Mouse (Mus musculus): Measurements from ENCODE around the gene Gnai2. TPM values are rescaled to one million over a fixed set of nuclear protein-coding genes. Genes with fewer than 3 reads are reported as not detected.

The Gnai2 gene
- total RNA-seq, 2 experiments from 2014 or later, result 410 to 452 TPM

- peak; percentile 61 for ATAC-seq (replicated peaks; ENCODE audit: poor library complexity, severe bottlenecking)
These were observed 2.0 kb downstream of the Gnai2 start for GRCm38 (mm10) chr9:107633091-107633660.

DNA sequence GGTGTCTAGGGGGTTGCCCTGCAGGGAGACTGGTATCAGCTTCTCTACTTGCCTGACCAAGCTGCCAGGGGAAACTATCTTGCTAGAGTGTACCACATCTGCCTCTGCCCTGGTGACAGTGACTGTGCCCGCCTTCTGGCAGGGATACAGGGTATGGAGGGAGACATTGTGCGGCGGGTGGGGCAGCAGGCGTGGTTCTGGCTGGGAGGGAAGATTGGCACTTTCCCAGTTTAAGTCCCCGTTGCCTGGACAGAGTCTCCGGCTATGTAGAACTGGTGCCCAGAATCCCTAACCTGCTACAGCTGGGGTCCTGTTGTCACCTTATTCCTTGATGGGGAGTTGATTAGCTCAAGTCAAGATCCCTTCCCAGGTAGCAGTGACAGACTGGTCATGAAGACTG lies 2.7 kb downstream of the Gnai2 start:
- no peak for ATAC-seq (replicated peaks; ENCODE audit: poor library complexity, severe bottlenecking)

- ATAC-seq (replicated peaks; ENCODE audit: poor library complexity, severe bottlenecking), result no peak
These were observed 3.3 kb downstream of the Gnai2 start for GRCm38 (mm10) chr9:107631861-107632260.

DNA sequence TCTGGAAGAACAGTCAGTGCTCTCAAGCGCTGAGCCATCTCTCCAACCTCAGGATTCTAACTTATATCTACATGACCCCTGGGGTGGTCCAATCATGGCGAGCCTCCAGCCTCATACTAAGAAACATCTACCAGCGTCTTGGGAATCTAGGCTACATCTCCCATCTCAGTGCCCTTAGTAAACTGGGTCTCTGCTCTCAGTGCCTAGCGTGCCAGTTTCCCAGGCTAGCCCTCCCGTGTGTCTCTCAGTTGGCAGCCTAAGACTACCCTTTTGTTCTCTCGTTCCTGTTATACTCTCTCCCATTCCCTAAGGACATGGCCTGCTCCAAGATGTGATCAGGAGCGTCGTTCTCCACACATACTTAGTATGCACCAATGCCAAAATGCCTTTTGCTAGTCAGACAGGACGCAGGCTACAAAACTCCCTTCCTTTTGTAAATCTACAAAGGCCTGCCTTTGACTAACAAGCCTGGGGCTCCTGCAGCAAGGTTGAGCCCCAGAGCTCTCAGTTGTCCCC lies 3.8 kb downstream of the Gnai2 start:
- no peak for ATAC-seq (replicated peaks; ENCODE audit: poor library complexity, severe bottlenecking)

DNA sequence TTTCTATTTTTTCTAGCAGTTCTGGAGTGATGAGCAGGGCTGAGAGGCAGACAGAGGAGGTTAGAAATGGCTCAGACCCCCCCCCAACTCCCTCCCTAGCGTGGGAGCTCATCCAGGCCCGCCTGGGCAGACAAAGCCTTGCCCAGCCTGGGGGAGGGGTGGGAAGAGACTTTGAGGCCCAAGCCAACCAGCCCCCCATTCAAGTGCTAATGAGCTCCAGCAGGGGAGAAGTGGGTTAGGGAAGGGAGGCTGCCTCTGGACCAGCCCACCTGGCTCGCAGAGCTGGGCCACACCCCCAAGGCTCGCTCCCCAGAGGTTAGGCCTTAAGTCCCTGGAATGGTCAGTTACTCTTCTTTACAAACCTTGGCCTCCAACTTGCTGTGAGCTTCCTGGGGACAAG lies 4.6 kb downstream of the Gnai2 start:
- no peak for ATAC-seq (replicated peaks; ENCODE audit: poor library complexity, severe bottlenecking)

DNA sequence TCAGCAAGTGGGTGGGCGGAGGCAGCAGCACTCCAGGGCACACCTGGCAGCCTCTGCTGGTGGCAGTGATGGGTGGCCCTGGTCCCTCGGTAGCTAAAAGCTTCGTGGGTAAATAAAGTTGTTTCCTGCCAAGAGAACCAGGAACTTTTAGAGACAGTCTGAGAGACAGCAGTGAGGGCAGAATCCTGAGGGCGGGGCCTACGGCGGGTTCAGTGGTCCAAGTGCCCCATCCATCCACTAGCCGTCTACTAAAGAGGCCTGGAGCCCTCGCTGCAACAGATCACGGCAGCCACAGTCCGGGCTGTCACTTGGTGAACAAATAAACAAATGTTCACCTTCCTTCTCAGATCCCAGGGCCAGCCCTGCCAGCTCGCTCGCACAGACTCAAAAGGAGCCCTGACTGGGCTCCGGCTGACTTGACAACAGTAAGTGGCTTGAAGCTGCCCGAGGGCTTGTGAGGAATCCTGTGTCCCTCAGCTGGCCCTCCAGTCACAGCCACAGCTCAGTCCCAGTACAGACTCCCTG lies 5.2 kb downstream of the Gnai2 start:
- no peak for ATAC-seq (replicated peaks; ENCODE audit: poor library complexity, severe bottlenecking)

DNA sequence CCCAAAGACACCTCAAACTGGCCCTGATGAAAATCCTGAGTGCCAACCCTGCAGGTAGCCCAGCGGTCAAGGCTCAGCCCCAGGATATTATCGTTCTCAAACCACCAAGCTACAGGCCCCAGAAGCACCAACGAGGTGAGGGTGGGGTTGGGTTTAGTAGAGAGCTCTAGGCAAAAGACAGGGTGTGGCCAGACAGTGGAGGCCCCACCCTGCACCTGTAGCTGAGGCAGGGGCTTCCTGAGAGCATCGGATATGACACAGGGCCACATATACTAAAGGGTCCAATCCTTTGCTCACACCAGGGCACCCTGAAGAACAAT lies 5.8 kb downstream of the Gnai2 start:
- ATAC-seq (replicated peaks; ENCODE audit: poor library complexity, severe bottlenecking), result no peak

DNA sequence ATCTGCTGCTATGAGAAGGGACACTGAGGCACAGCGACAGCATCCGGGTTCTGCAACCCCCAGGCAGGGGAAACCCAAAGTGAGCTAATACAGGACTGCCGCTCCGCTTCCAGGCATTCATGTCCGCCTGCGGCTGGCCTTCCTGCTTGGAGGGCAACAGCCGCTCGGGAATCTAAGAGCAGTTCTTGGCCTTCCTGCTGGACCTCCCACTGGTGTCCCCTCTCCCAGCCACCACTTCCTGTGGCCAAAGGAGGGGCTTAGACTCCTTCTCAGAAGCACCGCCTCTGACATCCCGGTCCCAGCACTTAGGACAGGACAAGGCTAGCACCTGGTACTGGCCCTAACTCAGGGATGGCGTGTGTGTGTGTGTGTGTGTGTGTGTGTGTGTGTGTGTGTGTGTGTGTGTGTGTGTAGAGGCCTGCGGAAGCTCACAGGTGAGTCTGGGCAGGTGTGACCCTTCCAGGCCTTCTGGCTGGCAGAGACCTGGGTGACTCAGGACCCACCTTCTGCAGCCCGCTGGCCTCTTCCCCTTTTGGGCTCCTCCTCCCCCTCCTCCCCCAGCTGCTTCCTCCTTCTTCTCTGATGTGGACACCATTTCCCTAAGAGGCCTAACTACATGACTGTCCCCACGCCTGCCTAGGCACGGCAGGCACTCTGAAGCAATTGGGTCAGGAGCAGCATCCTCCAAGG lies 6.3 kb downstream of the Gnai2 start:
- peak; percentile 64 for ATAC-seq (replicated peaks; ENCODE audit: poor library complexity, severe bottlenecking)

DNA sequence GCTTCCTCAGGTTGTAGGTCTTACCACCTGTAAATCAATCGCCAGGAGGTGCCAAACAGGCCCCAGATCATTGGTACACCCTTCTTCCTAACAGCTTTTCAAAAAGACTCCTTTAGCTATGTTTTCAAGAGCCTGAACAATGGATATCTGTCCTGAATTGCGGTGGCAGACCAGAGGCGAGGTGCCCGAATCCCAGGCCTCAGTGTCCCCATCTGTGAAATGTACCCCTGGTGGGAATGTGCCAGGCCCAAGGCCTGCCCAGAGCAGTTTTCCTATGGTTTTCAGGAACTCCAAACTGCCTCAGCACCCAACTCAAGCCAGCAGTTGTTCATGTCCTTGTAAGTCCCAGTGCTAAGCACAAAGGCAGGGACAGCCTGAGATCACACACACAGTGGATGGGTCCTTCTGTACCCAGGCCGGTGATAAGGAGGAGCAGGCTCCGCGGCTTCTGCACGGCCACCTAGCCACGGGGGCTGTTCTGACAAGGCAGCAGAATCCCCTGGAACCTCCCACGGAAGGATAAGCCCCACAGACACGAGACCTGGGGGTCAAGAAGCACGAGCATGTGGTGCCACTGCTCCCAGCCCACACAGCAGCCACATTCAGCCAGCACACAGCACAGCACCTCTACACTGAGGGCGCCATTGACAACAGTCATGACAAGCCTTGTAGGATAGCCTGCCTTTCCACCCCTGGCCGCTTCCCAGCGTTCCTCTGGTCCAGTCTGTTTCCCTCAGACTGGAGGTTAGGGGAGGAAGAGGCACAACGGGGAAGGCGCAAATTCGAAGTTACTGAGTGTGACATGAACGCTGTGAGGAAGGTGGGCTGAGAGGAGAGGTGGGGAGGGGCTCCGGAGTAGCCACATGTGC lies 7.5 kb downstream of the Gnai2 start:
- ATAC-seq (replicated peaks; ENCODE audit: poor library complexity, severe bottlenecking), result no peak

- ATAC-seq (replicated peaks; ENCODE audit: poor library complexity, severe bottlenecking), result peak; percentile 30
These were observed 8.3 kb downstream of the Gnai2 start for GRCm38 (mm10) chr9:107626844-107627277.

DNA sequence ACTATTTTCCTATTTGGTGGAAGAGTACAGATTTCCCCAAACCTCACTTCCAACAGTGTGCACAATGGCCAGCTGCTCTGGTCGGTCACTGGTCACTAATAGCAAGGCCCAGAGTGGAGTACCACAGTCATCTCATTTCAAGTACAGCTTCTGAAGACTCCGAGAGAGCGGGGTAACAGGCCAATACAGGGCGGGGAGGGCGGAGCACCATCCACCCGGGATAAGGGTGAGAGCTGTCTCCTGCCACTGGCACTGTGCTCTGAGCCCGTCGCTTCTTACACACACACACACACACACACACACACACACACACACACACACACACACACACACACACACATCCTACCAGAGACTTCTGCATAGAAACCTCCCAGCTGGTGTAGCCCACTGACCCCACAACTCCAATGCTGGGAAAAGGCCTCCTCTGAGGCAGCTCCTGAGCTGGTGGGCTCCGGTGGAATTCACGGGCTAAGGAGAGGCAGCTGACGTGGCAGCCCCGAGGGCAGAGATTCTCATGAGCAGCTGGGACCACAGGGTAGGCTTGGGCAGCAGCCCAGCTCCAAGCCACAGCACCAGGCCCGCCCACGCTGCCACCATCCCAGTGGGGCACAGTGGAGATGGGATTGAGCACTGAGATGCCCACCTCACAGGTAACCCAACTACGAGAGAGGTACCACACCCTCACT lies 8.9 kb downstream of the Gnai2 start:
- ATAC-seq (replicated peaks; ENCODE audit: poor library complexity, severe bottlenecking), result no peak

DNA sequence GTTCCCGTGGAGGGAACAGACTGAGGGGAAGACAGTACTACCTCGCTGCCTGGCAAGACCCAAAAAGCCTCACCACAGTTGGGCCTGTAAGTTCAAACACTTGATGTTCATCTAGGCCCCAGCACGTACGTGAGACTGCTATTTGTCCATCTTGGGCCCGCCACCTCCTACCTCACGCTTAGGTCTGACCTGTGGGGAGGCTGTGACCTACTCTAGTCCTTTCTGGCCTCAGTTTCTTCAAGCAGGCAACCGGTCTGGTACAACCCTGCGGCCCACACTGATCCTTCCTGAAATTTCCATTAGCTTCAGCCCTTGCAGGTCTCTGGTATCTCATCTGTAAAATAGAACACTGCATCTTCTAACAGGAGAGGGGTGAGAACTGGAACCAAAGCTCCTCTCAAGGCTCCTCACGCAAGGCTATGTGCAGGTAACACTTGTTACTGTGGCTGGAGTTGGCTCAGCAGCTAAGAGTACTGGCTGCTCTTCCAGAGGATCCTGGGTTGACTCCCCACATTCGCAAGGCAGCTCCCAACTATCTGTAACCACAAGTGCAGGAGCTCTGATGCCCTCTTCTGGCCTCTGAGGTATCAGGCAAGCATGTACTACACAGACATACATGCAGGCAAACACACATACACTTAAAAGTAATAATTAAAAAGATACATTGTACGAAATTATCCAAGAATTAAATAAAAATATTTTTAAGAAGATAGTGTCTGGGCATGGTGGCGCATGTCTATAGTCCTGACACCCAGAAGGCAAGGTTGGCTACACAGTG lies 9.6 kb downstream of the Gnai2 start:
- no peak for ATAC-seq (replicated peaks; ENCODE audit: poor library complexity, severe bottlenecking)

DNA sequence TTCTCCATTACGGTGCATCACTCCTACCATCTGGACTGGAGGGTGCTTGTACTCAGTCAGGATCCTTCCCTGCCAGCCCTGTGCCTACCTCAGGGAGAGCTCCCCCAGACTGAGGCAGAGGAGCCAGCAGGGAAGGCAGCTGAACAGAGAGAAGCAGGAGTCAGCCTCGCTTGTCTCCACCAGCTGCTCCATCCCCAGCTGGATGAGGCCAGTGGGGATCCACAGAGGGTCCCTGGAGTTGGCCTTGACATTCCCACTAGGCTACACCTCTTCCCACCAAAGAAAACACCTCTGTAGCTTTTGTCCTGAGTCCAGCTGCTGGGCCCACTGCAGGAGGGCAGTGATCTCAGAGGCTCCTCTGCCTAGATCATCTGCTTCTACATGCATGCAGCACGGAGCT lies 10.2 kb downstream of the Gnai2 start:
- ATAC-seq (replicated peaks; ENCODE audit: poor library complexity, severe bottlenecking), result peak; percentile 1; the same call in 1 of the 2 replicates

- peak; percentile 70 for ATAC-seq (replicated peaks; ENCODE audit: poor library complexity, severe bottlenecking)
These were observed 10.6 kb downstream of the Gnai2 start for GRCm38 (mm10) chr9:107624539-107624938.

- no peak for ATAC-seq (replicated peaks; ENCODE audit: poor library complexity, severe bottlenecking)
These were observed 14.2 kb downstream of the Gnai2 start for GRCm38 (mm10) chr9:107620954-107621353.

DNA sequence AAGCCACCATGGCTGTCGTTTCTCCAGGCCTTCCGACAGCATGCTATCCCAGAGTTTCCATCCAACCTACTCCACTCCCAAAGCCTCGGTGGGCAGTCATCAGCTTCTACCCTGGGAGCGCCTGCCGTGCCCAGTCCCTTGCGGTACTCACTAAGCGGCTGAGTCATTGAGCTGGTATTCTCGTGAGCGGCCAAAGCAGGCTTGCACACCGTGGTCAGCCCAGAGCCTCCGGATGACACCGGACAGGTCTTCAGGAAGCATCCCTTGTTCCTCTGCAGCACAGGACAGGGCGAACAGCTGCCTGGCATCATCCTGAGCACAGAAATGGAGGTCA lies 15.7 kb downstream of the Gnai2 start:
- ATAC-seq (replicated peaks; ENCODE audit: poor library complexity, severe bottlenecking), result no peak

DNA sequence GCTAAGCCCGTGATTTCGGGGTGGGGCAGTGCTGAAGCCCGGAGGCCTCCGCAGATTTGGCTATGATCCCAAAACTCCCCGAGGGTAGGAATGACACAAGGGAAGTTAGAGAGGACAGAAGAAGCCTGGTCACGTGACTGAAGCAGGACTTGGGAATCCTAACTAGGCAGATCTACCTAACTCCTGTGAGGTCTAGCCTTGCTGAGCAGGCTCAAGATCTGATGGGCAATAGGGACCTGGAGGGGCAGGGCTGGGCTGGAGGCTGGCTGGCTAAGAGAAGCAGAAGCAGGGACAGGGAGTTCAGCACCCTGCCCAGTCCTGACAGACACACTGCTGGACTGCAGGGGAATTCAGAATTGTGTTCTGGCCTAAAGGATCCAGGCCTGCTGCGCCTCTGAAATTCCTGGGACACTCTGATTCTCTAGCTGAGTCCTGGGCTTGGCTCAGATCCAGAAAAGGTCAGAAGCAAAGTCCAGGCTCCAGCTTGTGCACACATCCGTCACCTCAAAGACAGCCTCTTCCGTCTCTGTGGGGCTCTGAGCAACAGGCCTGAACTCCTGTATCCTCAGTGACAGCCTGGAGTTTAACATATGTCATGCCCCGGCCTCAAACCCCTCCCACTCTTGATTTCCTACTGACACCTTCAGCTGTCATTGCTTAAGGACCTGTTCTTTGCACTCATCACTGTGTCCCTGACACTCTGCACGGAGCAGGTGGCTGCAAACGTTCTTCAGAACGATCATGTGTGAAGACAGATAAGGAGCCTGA lies 16.2 kb downstream of the Gnai2 start:
- no peak for ATAC-seq (replicated peaks; ENCODE audit: poor library complexity, severe bottlenecking)

DNA sequence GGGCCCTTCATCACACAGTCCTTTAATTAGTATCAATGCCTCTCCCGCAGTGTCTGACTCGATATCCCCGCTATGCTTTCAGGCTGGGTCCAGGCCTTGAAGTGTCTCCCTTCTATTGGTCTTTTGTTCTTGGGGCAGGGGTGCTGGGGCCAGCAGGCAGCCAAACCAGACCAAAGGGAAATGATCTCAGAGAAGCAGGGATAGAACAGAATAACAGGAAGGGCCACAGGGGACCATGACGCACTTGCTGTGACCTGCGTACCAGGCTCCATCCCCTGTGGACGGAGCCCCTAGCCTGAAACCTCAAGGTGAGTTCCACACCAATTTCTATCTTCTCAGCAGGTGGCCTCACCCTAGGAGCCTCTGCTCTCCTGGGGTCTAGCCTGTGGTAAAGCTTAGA lies 17.1 kb downstream of the Gnai2 start:
- no peak for ATAC-seq (replicated peaks; ENCODE audit: poor library complexity, severe bottlenecking)

GRCm38 (mm10) chr9:107617461-107617860 lies 17.7 kb downstream of the Gnai2 start:
- ATAC-seq (replicated peaks; ENCODE audit: poor library complexity, severe bottlenecking), result no peak
